Mouse (Mus musculus): ENCODE measurements around the gene Cggbp1. TPM values are rescaled to one million over a fixed set of nuclear protein-coding genes. Genes with fewer than 3 reads are reported as not detected.

Gene Cggbp1
- 125 and 132 TPM in 2 replicates for polyA plus RNA-seq (2014; fragmentation: Nextera tagmentation; extraction: Ambion mirVana)

DNA sequence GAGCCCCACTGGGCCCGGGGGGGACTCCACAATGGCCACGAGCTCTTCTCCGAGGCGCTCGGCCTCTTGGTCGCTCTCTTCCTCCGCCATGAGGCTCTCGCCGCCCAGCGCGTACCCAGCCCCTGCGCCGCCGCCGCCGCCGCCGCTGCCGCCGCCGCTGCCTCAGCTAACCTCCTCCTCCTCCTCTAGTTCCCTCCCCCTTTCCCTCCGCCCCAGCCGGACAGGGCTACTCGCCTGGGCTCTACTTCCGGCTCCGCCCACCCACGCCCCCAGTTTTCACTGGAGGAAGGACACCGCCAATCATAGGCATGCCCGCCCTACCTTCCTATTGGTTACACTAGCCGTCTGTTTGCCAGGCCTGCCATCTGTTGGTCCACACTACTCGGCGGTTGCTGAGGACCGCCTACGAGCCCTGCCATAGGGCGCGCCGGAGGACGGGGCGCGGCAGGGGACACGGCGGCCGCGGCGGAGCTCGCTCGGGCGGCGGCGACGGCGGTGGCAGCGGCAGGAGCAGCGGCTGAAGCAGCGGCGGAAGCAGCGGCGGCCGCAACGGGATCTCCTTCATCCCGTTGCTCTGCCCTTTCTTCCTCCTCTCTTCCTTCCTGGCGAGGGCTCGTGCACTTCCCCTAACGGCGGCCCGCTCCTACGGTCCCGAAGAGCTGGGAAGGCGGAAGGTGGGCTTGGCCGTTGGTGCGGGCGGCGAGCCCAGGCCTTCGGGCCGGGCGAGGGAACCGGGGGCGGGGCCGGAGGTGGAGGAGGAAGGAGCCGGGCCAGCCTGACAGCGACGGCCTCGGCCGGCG lies at the start of gene Cggbp1, which contains the start of gene Zfp654:
TSS of gene Cggbp1 (plus strand) at position 434 of the 800 bp plus-strand sequence.
TSS of gene Zfp654 (minus strand) at position 90 of the 800 bp plus-strand sequence.
- Histone ChIP-seq H3K4me3 (ENCODE audit: low read depth, low read length) (peak within 1 kb of the TSS; percentile 91), H3K4me1 (replicated peaks; ENCODE audit: control insufficient read depth, insufficient read depth, low read length) (no peaks in the 10 kb centered on the region), H3K27me3 (ENCODE audit: control insufficient read depth, insufficient read depth, low read length) (no peaks in the 10 kb centered on the region), H3K36me3 (ENCODE audit: control insufficient read depth, insufficient read depth, low read length) (peaks cover 3% of the 10 kb centered on the region; the same call in 1 of the 2 replicates), H3K9ac (ENCODE audit: low read length) (peak within 1 kb of the TSS; percentile 93), H3K9me3 (ENCODE audit: control insufficient read depth, low read length) (no peaks in the 10 kb centered on the region), H3K27ac (ENCODE audit: low read depth, low read length) (peak within 1 kb of the TSS; percentile 94), H3K4me2 (ENCODE audit: low read depth, low read length, severe bottlenecking) (peak within 1 kb of the TSS; percentile 83)
- under 1% methylated on average over 54 of the region's 85 CpGs for WGBS
- peak; percentile 99 for DNase-seq (ENCODE audit: low spot score)
- ATAC-seq (replicated peaks; ENCODE audit: low FRiP score): peak; percentile 99

DNA sequence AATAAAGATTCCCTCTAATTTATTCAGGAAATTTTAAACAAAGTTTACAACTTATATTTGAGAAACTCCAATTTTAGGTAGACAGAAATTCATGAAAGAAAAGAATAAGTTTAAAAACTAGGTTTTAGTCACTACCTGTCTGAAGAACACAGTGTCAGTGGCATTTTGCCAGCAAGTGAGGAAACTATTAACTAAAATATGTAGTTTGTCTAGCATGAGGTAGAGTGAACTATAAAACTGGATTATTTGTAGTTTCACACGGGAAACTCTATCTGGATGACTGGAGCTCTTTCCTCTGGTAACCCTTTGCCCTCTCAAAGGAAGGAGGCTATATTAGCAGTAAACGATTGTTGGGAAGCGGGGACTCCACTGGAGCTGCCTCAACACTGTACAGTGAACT lies 48.8 kb upstream of the Cggbp1 start:
- no peaks in the 10 kb centered on the region for H3K9me3 ChIP-seq (ENCODE audit: control insufficient read depth, low read length)
- WGBS: 90% methylated on average over 3 of the region's 3 CpGs
- DNase-seq (ENCODE audit: low spot score) (no peak), ATAC-seq (replicated peaks; ENCODE audit: low FRiP score) (no peak)
- no peaks in the 10 kb centered on the region for H3K4me1 ChIP-seq (replicated peaks; ENCODE audit: control insufficient read depth, insufficient read depth, low read length)
- no peak overlapping the region for H3K4me3 ChIP-seq (ENCODE audit: low read depth, low read length)
- no peak overlapping the region for H3K9ac ChIP-seq (ENCODE audit: low read length)
- no peaks in the 10 kb centered on the region; the same call in 1 of the 2 replicates for H3K36me3 ChIP-seq (ENCODE audit: control insufficient read depth, insufficient read depth, low read length)
- H3K27me3 ChIP-seq (ENCODE audit: control insufficient read depth, insufficient read depth, low read length): no peaks in the 10 kb centered on the region
- no peak overlapping the region for H3K27ac ChIP-seq (ENCODE audit: low read depth, low read length)
- no peak overlapping the region for H3K4me2 ChIP-seq (ENCODE audit: low read depth, low read length, severe bottlenecking)

- no peaks in the 10 kb centered on the region for H3K27me3 ChIP-seq (ENCODE audit: control insufficient read depth, insufficient read depth, low read length)
- no peaks in the 10 kb centered on the region for H3K4me1 ChIP-seq (replicated peaks; ENCODE audit: control insufficient read depth, insufficient read depth, low read length)
- no peaks in the 10 kb centered on the region for H3K36me3 ChIP-seq (ENCODE audit: control insufficient read depth, insufficient read depth, low read length)
- WGBS: 98% methylated on average over 3 of the region's 3 CpGs
- ATAC-seq (replicated peaks; ENCODE audit: low FRiP score) (no peak), DNase-seq (ENCODE audit: low spot score) (no peak)
- no peak overlapping the region for H3K27ac ChIP-seq (ENCODE audit: low read depth, low read length)
- H3K4me2 ChIP-seq (ENCODE audit: low read depth, low read length, severe bottlenecking): no peak overlapping the region
- no peak overlapping the region for H3K4me3 ChIP-seq (ENCODE audit: low read depth, low read length)
- no peaks in the 10 kb centered on the region for H3K9me3 ChIP-seq (ENCODE audit: control insufficient read depth, low read length)
- no peak overlapping the region for H3K9ac ChIP-seq (ENCODE audit: low read length)
Measured at GRCm38 (mm10) chr16:64817094-64817765, 34.6 kb upstream of the Cggbp1 start.

GRCm38 (mm10) chr16:64823890-64824289 lies 27.9 kb upstream of the Cggbp1 start:
- 91% methylated on average over 1 of the region's 1 CpGs for WGBS
- H3K9ac ChIP-seq (ENCODE audit: low read length): no peak overlapping the region
- no peak for ATAC-seq (replicated peaks; ENCODE audit: low FRiP score)

GRCm38 (mm10) chr16:64824474-64824873 lies 27.3 kb upstream of the Cggbp1 start:
- no peak for ATAC-seq (replicated peaks; ENCODE audit: low FRiP score)
- Histone ChIP-seq H3K36me3 (ENCODE audit: control insufficient read depth, insufficient read depth, low read length) (no peaks in the 10 kb centered on the region), H3K27me3 (ENCODE audit: control insufficient read depth, insufficient read depth, low read length) (no peaks in the 10 kb centered on the region), H3K4me1 (replicated peaks; ENCODE audit: control insufficient read depth, insufficient read depth, low read length) (no peaks in the 10 kb centered on the region), H3K9ac (ENCODE audit: low read length) (no peak overlapping the region), H3K27ac (ENCODE audit: low read depth, low read length) (no peak overlapping the region), H3K4me3 (ENCODE audit: low read depth, low read length) (no peak overlapping the region), H3K9me3 (ENCODE audit: control insufficient read depth, low read length) (no peaks in the 10 kb centered on the region), H3K4me2 (ENCODE audit: low read depth, low read length, severe bottlenecking) (no peak overlapping the region)
- 84% methylated on average over 1 of the region's 1 CpGs for WGBS
- no peak for DNase-seq (ENCODE audit: low spot score)

More at GRCm38 (mm10) chr16:64823890-64824289, 27.9 kb upstream of the Cggbp1 start:
- H3K27ac ChIP-seq (ENCODE audit: low read depth, low read length): no peak overlapping the region
- no peaks in the 10 kb centered on the region for H3K9me3 ChIP-seq (ENCODE audit: control insufficient read depth, low read length)
- no peak overlapping the region for H3K4me2 ChIP-seq (ENCODE audit: low read depth, low read length, severe bottlenecking)
- H3K4me1 ChIP-seq (replicated peaks; ENCODE audit: control insufficient read depth, insufficient read depth, low read length): no peaks in the 10 kb centered on the region
- no peaks in the 10 kb centered on the region for H3K27me3 ChIP-seq (ENCODE audit: control insufficient read depth, insufficient read depth, low read length)
- H3K4me3 ChIP-seq (ENCODE audit: low read depth, low read length): no peak overlapping the region
- no peak for DNase-seq (ENCODE audit: low spot score)
- no peaks in the 10 kb centered on the region for H3K36me3 ChIP-seq (ENCODE audit: control insufficient read depth, insufficient read depth, low read length)

DNA sequence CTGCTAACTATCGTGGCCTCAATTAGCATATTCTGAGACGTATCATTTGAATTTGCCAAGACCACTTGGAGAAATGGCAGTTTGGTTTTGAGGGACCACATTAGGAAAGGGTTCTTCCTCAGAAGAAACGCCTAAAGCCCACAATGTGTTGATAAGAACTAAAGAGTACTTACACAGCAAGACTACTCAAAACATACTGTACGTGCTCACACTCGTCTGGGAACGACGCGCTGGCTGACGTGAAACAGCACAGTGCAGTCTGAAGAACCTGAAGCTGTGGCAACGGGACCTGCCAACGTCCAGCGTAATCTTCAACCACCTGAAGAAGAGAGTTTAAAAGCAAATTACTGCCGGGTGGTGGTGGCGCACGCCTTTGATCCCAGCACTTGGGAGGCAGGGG lies 21.5 kb upstream of the Cggbp1 start:
- H3K9ac ChIP-seq (ENCODE audit: low read length): no peak overlapping the region
- no peaks in the 10 kb centered on the region for H3K36me3 ChIP-seq (ENCODE audit: control insufficient read depth, insufficient read depth, low read length)
- no peak overlapping the region for H3K27ac ChIP-seq (ENCODE audit: low read depth, low read length)
- H3K27me3 ChIP-seq (ENCODE audit: control insufficient read depth, insufficient read depth, low read length): no peaks in the 10 kb centered on the region
- H3K4me3 ChIP-seq (ENCODE audit: low read depth, low read length): no peak overlapping the region
- H3K9me3 ChIP-seq (ENCODE audit: control insufficient read depth, low read length): no peaks in the 10 kb centered on the region
- H3K4me2 ChIP-seq (ENCODE audit: low read depth, low read length, severe bottlenecking): no peak overlapping the region
- H3K4me1 ChIP-seq (replicated peaks; ENCODE audit: control insufficient read depth, insufficient read depth, low read length): no peaks in the 10 kb centered on the region
- ATAC-seq (replicated peaks; ENCODE audit: low FRiP score): no peak
- 95% methylated on average over 15 of the region's 15 CpGs for WGBS
- DNase-seq (ENCODE audit: low spot score): no peak

DNA sequence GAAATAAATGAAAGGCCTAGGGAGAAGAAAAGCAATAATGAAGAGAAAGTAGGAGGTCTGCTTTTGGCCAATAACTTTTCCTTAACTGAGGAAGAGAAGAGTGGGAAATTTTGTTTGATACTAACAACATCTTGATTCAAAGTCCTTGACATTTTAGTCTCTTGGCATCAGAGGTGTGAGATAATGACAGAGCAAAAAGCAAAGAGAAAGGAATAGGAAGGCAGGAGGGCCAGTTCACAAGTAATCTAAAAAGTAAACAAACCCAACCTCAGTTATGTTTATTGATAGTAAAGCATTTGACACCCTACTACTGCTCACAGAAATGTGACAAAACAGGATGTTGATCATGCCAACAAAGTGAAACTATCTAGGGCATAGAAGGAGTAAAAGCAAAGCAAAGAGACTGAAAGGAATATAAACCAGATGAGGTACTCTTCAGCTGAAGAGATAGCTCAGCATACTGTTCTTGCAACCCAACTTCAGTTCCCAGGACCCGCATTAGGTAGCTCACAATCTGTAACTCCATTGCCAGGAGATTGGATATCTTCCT lies 15.7 kb upstream of the Cggbp1 start:
- DNase-seq (ENCODE audit: low spot score) (no peak), ATAC-seq (replicated peaks; ENCODE audit: low FRiP score) (no peak)
- 85% methylated on average over 1 of the region's 1 CpGs for WGBS
- no peaks in the 10 kb centered on the region for H3K27me3 ChIP-seq (ENCODE audit: control insufficient read depth, insufficient read depth, low read length)
- H3K4me3 ChIP-seq (ENCODE audit: low read depth, low read length): no peak overlapping the region
- no peak overlapping the region for H3K9ac ChIP-seq (ENCODE audit: low read length)
- no peak overlapping the region for H3K4me2 ChIP-seq (ENCODE audit: low read depth, low read length, severe bottlenecking)
- H3K4me1 ChIP-seq (replicated peaks; ENCODE audit: control insufficient read depth, insufficient read depth, low read length): no peaks in the 10 kb centered on the region
- H3K36me3 ChIP-seq (ENCODE audit: control insufficient read depth, insufficient read depth, low read length): no peaks in the 10 kb centered on the region
- H3K9me3 ChIP-seq (ENCODE audit: control insufficient read depth, low read length): no peaks in the 10 kb centered on the region
- H3K27ac ChIP-seq (ENCODE audit: low read depth, low read length): no peak overlapping the region

GRCm38 (mm10) chr16:64836709-64837108 lies 15.1 kb upstream of the Cggbp1 start:
- Histone ChIP-seq H3K4me3 (ENCODE audit: low read depth, low read length) (no peak overlapping the region), H3K4me2 (ENCODE audit: low read depth, low read length, severe bottlenecking) (no peak overlapping the region), H3K36me3 (ENCODE audit: control insufficient read depth, insufficient read depth, low read length) (no peaks in the 10 kb centered on the region), H3K9ac (ENCODE audit: low read length) (no peak overlapping the region), H3K27ac (ENCODE audit: low read depth, low read length) (no peak overlapping the region), H3K4me1 (replicated peaks; ENCODE audit: control insufficient read depth, insufficient read depth, low read length) (no peaks in the 10 kb centered on the region), H3K27me3 (ENCODE audit: control insufficient read depth, insufficient read depth, low read length) (no peaks in the 10 kb centered on the region), H3K9me3 (ENCODE audit: control insufficient read depth, low read length) (no peaks in the 10 kb centered on the region)
- ATAC-seq (replicated peaks; ENCODE audit: low FRiP score) (no peak), DNase-seq (ENCODE audit: low spot score) (no peak)
- WGBS: 91% methylated on average over 2 of the region's 2 CpGs

All from forebrain, embryonic 11.5 days (tissue).